Mouse (Mus musculus) kidney, adult 2 months (tissue): ENCODE measurements at regions not wholly inside any gene's neighbourhood (a gene's known extent, or its start where the extent isn't known, plus 50 kb on each side); places are given as distances from the start of the nearest gene placed in this dataset.
"Not testable (repeated sequence)": the region's sequence is repeated elsewhere in the genome, so short reads cannot be mapped to it uniquely, and the experiment has no call there.

Source experiments
- DNase-seq: peaks from one replicate; pipeline ENCODE4 v3.0.0; 2021
- H3K27ac ChIP-seq: fragments of 200-500 bp; 2 replicates; pipeline ENCODE4 v1.5.1; 2012; ENCODE audit warnings: low read depth, low read length, control low read depth, inconsistent platforms; ENCODE audit not compliant: insufficient read depth
- H3K27me3 ChIP-seq: fragments of 200-500 bp; replicated peaks from 2 replicates; pipeline ENCODE4 v1.6.1; 2012; ENCODE audit warnings: mild to moderate bottlenecking, moderate library complexity, low read length, inconsistent platforms; ENCODE audit not compliant: control insufficient read depth, insufficient read depth
- H3K36me3 ChIP-seq: fragments of 200-500 bp; 2 replicates; pipeline ENCODE4 v1.6.1; 2012; ENCODE audit warnings: mild to moderate bottlenecking, moderate library complexity, low read length, inconsistent platforms; ENCODE audit not compliant: control insufficient read depth, insufficient read depth
- H3K4me1 ChIP-seq: fragments of 200-500 bp; 2 replicates; pipeline ENCODE4 v1.6.1; 2011; ENCODE audit warnings: low read length; ENCODE audit not compliant: control insufficient read depth, insufficient read depth
- H3K4me3 ChIP-seq: fragments of 200-500 bp; 2 replicates; pipeline ENCODE4 v1.5.1; 2011; ENCODE audit warnings: mild to moderate bottlenecking, low read depth, low read length, control low read depth; ENCODE audit not compliant: insufficient read depth
- CTCF ChIP-seq: fragments of 200-500 bp; conservative IDR thresholded peaks from 2 replicates; pipeline ENCODE4 v1.5.1; 2011; ENCODE audit warnings: low read depth, mild to moderate bottlenecking, control low read depth, low read length, moderate library complexity, mixed read lengths; ENCODE audit not compliant: insufficient read depth, insufficient read length
- POLR2A ChIP-seq: fragments of 200-500 bp; IDR thresholded peaks from one replicate; pipeline ENCODE4 v1.6.1; 2011; ENCODE audit warnings: low read depth, low read length, control low read depth
- WGBS: fragments of 180-500 bp; shearing (Covaris S2); methylation state at CpG from one replicate; pipeline ENCODE4 v1.1.7; 2018; 5-methylcytosine and 5-hydroxymethylcytosine counted together

DNA sequence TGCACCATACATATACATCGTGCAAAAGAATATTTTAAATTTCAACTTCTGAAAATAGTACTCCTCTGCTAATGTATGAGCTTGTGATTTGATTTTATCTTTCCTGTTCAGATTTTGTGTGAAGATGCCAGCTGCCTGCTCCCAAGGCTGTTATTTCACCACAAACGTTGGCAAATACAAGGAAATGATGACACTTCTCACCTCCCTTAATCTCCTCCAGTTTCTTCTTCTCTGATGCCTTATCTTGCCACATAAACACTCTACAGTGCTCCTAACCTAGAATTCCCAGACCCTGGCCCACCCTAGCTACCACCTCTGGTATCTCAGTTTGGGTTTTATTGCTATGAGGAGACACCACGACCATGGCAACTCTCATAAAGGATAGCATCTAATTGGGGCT lies 96.6 kb upstream of the Hivep1 start:
- H3K27ac ChIP-seq = no peak overlapping the region
- WGBS = 75% methylated on average over 3 of the region's 3 CpGs
- DNase-seq = no peak
- no peaks in the 10 kb centered on the region for H3K27me3 ChIP-seq
- no peaks in the 10 kb centered on the region for H3K4me1 ChIP-seq
- no peaks in the 10 kb centered on the region for H3K36me3 ChIP-seq
- TF ChIP-seq POLR2A = no peak
- no peak for TF ChIP-seq CTCF
- H3K4me3 ChIP-seq = no peak overlapping the region

DNA sequence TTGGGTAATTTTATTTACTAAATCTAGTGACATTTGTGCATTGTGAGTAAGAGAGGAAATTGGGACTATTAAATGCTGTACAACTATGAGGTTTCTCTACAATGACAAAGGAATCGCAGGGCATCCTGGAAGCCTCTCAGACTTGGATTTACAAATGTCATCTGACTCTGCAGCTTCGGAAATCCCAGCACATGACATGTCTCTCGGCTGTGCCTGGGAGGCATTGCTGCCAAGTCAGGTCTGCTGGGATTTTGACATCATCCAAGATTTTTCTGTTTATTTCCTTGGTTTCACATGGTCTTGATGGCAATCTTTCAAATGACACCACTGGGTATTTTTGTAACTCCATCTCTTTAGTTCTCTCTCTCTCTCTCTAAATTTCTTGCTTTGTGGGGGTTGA lies 99.4 kb upstream of the Hivep1 start:
- no peak for DNase-seq
- TF ChIP-seq CTCF (no peak), POLR2A (no peak)
- WGBS = 44% methylated on average over 3 of the region's 3 CpGs
- no peak overlapping the region for H3K4me3 ChIP-seq
- no peaks in the 10 kb centered on the region for H3K4me1 ChIP-seq
- H3K27me3 ChIP-seq = no peaks in the 10 kb centered on the region
- H3K36me3 ChIP-seq = no peaks in the 10 kb centered on the region
- H3K27ac ChIP-seq = no peak overlapping the region

DNA sequence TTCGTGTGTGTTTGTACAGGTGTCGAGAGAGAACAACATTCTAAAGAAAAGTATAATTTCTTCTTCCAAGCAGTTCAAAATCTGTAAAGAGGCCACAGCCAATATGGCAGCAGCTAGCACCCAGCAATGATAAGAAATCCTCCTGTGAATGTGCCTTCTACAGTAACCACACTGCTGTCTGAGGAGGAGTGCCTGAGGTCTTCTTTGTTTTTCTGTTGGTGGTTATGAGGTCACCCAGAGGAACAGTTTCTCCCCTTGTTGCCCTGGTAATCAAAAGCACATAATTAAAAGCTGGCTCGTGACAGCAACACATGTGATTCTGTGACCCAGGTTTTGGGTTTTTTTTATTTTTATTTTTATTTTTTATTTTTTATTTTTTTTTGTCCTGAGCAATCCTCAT lies 100.8 kb upstream of the Adtrp start:
- no peaks in the 10 kb centered on the region for H3K36me3 ChIP-seq
- no peak overlapping the region for H3K27ac ChIP-seq
- no peaks in the 10 kb centered on the region for H3K4me1 ChIP-seq
- no peak for TF ChIP-seq POLR2A
- no peak for TF ChIP-seq CTCF
- WGBS = 84% methylated on average over 3 of the region's 3 CpGs
- DNase-seq = peak; percentile 2
- H3K27me3 ChIP-seq = no peaks in the 10 kb centered on the region
- no peak overlapping the region for H3K4me3 ChIP-seq

DNA sequence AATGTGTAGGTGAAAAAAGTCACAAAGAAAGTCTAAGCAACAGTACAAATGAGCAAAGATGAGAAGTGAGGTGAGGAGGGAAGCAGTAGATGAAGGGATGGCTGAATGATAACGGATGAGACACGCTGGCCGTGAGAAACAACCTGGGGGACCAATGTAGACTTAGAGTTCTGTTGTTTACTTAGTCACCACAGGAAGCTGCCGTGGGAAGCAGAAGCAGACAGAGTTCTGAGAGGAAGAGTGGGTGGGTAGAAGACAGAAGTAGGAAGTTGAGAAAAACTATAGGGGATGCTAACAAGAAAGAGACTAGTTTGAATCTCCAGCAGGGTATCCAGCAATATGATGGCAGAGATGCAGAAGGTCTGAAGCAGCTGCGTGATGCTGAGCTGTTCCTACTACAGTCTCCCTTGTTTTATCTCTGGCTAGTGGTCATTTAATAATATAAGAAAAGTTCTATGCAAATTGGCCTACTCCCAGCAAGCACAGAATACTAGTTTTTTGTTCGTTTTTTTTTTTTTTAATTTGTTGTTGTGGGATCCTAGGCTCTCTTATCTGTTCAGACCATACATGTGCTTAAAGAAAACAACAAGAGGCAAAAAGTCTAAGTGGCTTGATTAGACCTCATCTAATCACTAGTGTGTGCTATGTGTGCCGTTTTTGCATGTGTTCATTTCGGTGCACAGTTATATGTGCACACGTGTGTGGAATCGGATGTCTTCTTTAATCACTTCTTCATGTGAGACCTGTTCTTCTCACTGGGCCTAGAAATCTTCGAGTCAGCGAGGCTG lies 85.0 kb upstream of the Adtrp start:
- Histone ChIP-seq H3K4me1 (no peaks in the 10 kb centered on the region), H3K27me3 (no peaks in the 10 kb centered on the region), H3K36me3 (no peaks in the 10 kb centered on the region), H3K27ac (no peak overlapping the region), H3K4me3 (no peak overlapping the region)
- no peak for TF ChIP-seq CTCF
- no peak for TF ChIP-seq POLR2A
- WGBS = 80% methylated on average over 12 of the region's 12 CpGs
- no peak for DNase-seq

DNA sequence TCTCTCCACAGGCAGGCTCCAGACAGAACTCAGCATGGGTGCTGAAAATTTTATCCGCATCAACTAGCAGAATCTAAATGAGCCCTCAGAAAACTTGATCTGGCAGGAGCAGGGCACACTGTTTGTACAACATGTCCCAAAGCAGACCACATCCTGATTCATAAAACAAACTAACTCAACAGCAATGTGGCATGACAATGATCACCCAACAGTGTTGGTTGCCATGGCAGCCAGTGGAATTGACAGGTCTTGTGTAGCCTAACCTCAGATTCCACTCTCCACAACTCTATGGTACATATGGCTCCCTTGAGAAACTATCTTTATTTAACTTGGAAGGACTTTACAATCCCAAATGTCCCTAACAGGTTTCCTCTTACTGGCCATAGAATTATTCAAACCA lies 82.3 kb upstream of the Adtrp start:
- no peak for DNase-seq
- Histone ChIP-seq H3K4me3 (no peak overlapping the region), H3K36me3 (no peaks in the 10 kb centered on the region), H3K27me3 (no peaks in the 10 kb centered on the region), H3K27ac (no peak overlapping the region), H3K4me1 (no peaks in the 10 kb centered on the region)
- 94% methylated on average over 1 of the region's 1 CpGs for WGBS
- no peak for TF ChIP-seq CTCF

DNA sequence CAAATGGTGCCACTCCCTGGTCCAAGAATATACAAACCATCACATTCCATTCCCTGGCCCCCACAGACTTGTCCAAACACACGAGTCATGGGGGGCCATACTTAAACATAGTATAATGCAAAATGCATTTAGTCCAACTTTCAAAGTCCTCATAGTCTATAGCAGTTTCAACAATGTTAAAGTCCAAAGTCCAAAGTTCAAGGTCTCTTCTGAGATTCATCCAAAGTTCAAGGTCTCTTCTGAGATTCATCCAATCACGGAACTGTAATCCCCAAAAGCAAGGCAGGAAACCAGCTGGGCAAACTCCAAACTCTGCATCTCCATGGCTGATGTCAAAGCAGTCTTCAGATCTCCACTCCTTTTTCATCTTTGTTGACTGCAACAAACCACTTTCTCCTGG lies 78.4 kb upstream of the Adtrp start:
- not testable (repeated sequence) for DNase-seq, H3K4me3 ChIP-seq, H3K4me1 ChIP-seq, H3K27me3 ChIP-seq, H3K36me3 ChIP-seq, H3K27ac ChIP-seq
- WGBS = 86% methylated on average over 2 of the region's 2 CpGs

DNA sequence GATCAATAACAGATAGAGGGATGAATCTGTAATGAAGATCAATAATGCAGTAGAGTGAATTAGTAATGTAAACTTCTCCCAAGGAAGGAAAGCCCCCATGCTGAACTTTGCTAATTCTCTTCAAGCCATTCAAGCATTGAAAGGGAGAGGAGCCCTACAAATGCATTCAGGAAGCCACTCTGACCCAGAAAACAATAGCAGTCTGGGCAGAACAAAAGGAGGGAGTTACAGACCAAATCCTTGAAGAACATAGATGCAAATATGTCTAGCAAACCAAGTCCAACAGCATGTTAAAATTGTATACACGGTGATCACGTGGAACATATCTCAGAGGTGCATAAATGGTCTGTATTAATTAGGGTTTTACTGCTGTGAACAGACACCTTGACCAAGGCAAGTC lies 77.7 kb upstream of the Adtrp start:
- H3K27me3 ChIP-seq = no peaks in the 10 kb centered on the region
- no peaks in the 10 kb centered on the region for H3K36me3 ChIP-seq
- no peak overlapping the region for H3K4me3 ChIP-seq
- no peak for DNase-seq
- no peaks in the 10 kb centered on the region for H3K4me1 ChIP-seq
- H3K27ac ChIP-seq = no peak overlapping the region
- WGBS = 49% methylated on average over 2 of the region's 2 CpGs
- TF ChIP-seq CTCF (no peak), POLR2A (no peak)
